Mouse (Mus musculus) midbrain, embryonic 14.5 days (tissue): ENCODE measurements at regions not wholly inside any gene's neighbourhood (a gene's known extent, or its start where the extent isn't known, plus 50 kb on each side); places are given as distances from the start of the nearest gene placed in this dataset.

ENCODE experiments used
- ATAC-seq: fragments of 200-750 bp; cut with Nextera tagmentation; 2 replicates; pipeline ENCODE4 v1.8.0; 2017; ENCODE audit warnings: moderate number of reproducible peaks, moderate library complexity; ENCODE audit not compliant: low FRiP score, low TSS enrichment
- DNase-seq: peaks from one replicate; pipeline ENCODE4 v3.0.0-alpha.2; 2015
- H3K27ac ChIP-seq: fragments of 300-500 bp; sonication (generic); replicated peaks from 2 replicates; pipeline ENCODE4 v1.5.1; 2014; ENCODE audit warnings: mild to moderate bottlenecking, low read depth, low read length, moderate library complexity
- H3K27me3 ChIP-seq: fragments of 300-500 bp; sonication (generic); 2 replicates; pipeline ENCODE4 v1.6.1; 2014; ENCODE audit warnings: low read length, control low read depth, mixed read lengths; ENCODE audit not compliant: control insufficient read depth, insufficient read depth
- H3K36me3 ChIP-seq: fragments of 300-500 bp; sonication (generic); 2 replicates; pipeline ENCODE4 v1.6.1; 2014; ENCODE audit warnings: low read length, control low read depth; ENCODE audit not compliant: control insufficient read depth, insufficient read depth
- H3K4me1 ChIP-seq: fragments of 300-500 bp; sonication (generic); 2 replicates; pipeline ENCODE4 v1.6.1; 2014; ENCODE audit warnings: mild to moderate bottlenecking, antibody characterized with exemption, low read length, control low read depth; ENCODE audit not compliant: control insufficient read depth, insufficient read depth
- H3K4me2 ChIP-seq: fragments of 300-500 bp; sonication (generic); 2 replicates; pipeline ENCODE4 v1.6.1; 2014; ENCODE audit warnings: mild to moderate bottlenecking, low read length, moderate library complexity
- H3K4me3 ChIP-seq: fragments of 300-500 bp; sonication (generic); replicated peaks from 2 replicates; pipeline ENCODE4 v1.5.1; 2014; ENCODE audit warnings: low read depth, low read length
- H3K9ac ChIP-seq: fragments of 300-500 bp; sonication (generic); replicated peaks from 2 replicates; pipeline ENCODE4 v1.6.1; 2014; ENCODE audit warnings: mild to moderate bottlenecking, low read length, moderate library complexity
- H3K9me3 ChIP-seq: fragments of 300-500 bp; sonication (generic); 2 replicates; pipeline ENCODE4 v1.6.1; 2016; ENCODE audit warnings: low read length, control low read depth, mixed read lengths; ENCODE audit not compliant: control insufficient read depth
- WGBS: fragments of 180-500 bp; shearing (Covaris S2); extraction: QIAGEN DNeasy Blood & Tissue Kit; methylation state at CpG from one replicate; pipeline ENCODE4 v1.1.7; 2014; 5-methylcytosine and 5-hydroxymethylcytosine counted together

DNA sequence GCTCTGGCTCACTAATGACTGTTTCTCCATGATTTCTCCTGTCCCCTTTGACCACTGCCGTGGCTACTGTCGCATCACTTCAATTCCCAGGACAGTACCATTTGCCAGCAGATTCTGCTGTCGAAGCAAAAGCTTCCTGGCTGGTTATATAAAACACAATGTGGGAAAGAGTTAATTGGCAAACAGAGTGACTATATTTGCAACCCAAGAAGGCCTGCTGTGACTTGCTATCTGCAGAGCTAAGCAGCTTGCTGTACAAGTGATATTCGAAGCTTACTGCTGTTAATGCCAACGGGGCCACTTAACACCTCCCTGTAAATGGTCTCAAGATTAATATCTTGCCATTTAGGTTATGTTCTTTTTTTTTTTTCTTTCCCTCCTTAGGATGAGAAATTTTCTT, 242.2 kb upstream of the A1bg start:
- Histone ChIP-seq H3K36me3 (no peaks in the 10 kb centered on the region), H3K9me3 (no peaks in the 10 kb centered on the region), H3K27ac (no peak overlapping the region), H3K9ac (no peak overlapping the region), H3K27me3 (no peaks in the 10 kb centered on the region), H3K4me2 (no peak overlapping the region), H3K4me3 (no peak overlapping the region), H3K4me1 (no peaks in the 10 kb centered on the region)
- WGBS = 52% methylated on average over 5 of the region's 5 CpGs
- DNase-seq (peak; percentile 32), ATAC-seq (no peak)

DNA sequence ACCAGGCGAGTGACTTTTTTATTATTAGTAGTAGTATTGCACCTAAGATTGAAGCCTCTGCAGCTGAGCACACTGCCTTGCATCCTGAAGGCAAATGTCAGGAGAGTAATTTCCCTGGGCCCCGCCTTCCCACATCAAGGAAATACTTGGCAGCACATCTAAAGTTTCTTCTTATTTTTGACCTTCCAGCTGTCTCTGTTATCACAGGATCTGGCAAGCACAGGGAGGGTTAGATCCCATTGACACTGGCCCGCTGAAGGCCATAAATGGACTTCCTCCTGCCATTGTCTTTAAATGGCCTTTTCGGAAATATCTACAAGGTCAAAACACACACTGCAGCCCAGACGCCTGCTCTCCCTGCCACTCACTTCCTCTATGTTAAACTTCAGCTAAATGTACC, 238.6 kb upstream of the A1bg start:
- WGBS = 82% methylated on average over 5 of the region's 5 CpGs
- Histone ChIP-seq H3K36me3 (no peaks in the 10 kb centered on the region), H3K27ac (no peak overlapping the region), H3K4me1 (no peaks in the 10 kb centered on the region), H3K4me2 (no peak overlapping the region), H3K4me3 (no peak overlapping the region), H3K9ac (no peak overlapping the region), H3K9me3 (no peaks in the 10 kb centered on the region), H3K27me3 (no peaks in the 10 kb centered on the region)
- ATAC-seq = no peak
- DNase-seq = no peak

DNA sequence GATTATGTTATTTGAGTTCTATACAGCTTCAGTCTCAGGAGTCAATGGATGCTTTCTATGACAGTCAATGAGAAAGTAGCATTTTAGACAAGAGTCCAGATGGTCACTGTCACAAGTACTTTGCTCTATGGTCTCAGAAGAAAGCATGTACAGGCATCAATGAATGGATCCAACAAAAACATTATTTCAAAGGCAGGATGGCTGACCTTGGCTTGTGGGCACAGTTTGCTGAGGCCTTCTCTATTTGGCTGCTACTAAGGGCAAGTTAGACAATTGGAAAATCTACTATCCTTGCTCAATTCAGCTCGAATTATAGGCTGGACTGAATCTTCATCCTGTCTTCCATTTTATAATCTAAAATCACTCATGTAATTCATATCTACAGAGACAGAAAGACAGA, 237.9 kb upstream of the A1bg start:
- 85% methylated on average over 1 of the region's 1 CpGs for WGBS
- H3K27ac ChIP-seq = no peak overlapping the region
- H3K9ac ChIP-seq = no peak overlapping the region
- H3K36me3 ChIP-seq = no peaks in the 10 kb centered on the region
- no peak overlapping the region for H3K4me3 ChIP-seq
- ATAC-seq = no peak
- H3K9me3 ChIP-seq = no peaks in the 10 kb centered on the region
- no peaks in the 10 kb centered on the region for H3K27me3 ChIP-seq
- H3K4me1 ChIP-seq = no peaks in the 10 kb centered on the region
- no peak overlapping the region for H3K4me2 ChIP-seq
- no peak for DNase-seq

DNA sequence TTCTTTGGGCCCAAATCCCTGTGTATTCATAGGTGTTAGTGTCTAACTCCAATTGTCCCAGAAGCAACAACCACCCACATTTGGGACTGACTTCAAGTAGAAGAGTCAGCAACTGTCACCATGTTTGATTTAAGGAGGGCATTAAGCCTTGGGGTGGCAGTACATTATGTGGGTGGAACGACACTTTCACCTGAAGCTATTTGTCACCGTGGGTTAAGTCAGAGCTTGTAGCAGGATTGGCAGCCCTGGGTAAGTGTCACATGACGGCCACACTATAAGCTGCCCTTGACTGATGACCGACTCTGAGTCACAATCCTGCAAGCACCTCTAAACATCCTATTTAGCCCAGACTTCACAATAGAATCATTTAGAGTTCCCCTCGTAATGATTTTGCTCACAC, 236.7 kb upstream of the A1bg start:
- H3K27ac ChIP-seq = no peak overlapping the region
- H3K9me3 ChIP-seq = no peaks in the 10 kb centered on the region
- DNase-seq = no peak
- no peak overlapping the region for H3K4me3 ChIP-seq
- no peak overlapping the region for H3K4me2 ChIP-seq
- WGBS = 90% methylated on average over 5 of the region's 5 CpGs
- H3K9ac ChIP-seq = no peak overlapping the region
- no peak for ATAC-seq
- no peaks in the 10 kb centered on the region for H3K4me1 ChIP-seq
- H3K27me3 ChIP-seq = no peaks in the 10 kb centered on the region
- no peaks in the 10 kb centered on the region for H3K36me3 ChIP-seq

DNA sequence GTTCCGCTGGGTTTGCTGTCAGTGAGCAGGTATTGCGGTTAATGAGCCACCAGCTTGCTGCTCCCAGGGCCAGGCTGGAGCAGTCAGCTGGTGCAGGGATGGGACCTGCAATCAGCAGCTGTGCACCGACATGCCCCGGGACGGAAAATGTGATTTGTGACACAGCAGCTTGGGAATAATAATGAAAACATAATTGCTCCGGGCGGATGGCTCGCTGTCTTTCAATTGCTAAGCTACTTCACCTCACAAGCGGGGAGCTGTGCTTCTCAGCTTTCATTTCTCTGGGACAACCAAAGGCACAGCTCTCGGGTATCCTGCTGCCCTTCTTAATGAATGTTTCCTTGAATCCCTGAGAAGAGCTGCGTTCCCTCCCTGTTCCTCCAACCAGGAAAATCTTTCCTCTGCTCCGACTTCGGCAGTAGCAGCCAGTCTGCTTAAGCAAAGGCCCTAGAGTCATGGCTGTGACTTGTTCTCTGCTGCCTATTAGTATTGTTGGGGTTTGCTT, 235.3 kb upstream of the A1bg start:
- 6% methylated on average over 13 of the region's 13 CpGs for WGBS
- ATAC-seq = peak; percentile 87

DNA sequence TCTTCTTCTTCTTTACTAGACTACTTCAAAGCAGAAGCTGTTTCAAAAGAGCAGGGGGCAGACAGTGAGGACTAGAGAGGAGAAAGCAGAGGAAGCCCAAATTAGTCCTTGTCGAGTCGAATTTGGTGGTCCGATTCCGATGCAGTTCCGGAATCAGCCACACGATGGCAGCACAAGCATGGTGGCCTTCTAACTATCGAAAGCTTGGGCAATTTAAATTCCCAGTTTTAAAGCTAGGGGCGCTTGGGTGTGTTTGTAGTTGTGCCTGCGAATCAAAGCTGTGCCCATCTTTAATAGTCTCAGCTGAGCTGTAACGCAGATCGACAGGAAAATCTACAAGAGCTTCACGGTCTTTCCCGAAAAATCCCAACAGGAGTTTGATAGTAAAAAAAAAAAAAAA, 234.7 kb upstream of the A1bg start:
- WGBS = 1% methylated on average over 13 of the region's 13 CpGs
- H3K27ac ChIP-seq = peak overlapping the region; percentile 68; the same call in 1 of the 2 replicates
- ATAC-seq (peak; percentile 78), DNase-seq (peak; percentile 95)
- no peak overlapping the region for H3K9ac ChIP-seq
- H3K4me1 ChIP-seq = no peaks in the 10 kb centered on the region
- H3K36me3 ChIP-seq = no peaks in the 10 kb centered on the region
- H3K9me3 ChIP-seq = no peaks in the 10 kb centered on the region
- peak overlapping the region; percentile 55 for H3K4me2 ChIP-seq
- peak overlapping the region; percentile 32 for H3K4me3 ChIP-seq
- H3K27me3 ChIP-seq = no peaks in the 10 kb centered on the region

More for the DNA sequence above, 235.3 kb upstream of the A1bg start:
- H3K27me3 ChIP-seq = no peaks in the 10 kb centered on the region
- DNase-seq = peak; percentile 84
- H3K4me2 ChIP-seq = peak overlapping the region; percentile 55
- no peaks in the 10 kb centered on the region for H3K9me3 ChIP-seq
- H3K36me3 ChIP-seq = no peaks in the 10 kb centered on the region
- H3K4me3 ChIP-seq = peak overlapping the region; percentile 32
- peak overlapping the region; percentile 68 for H3K27ac ChIP-seq
- H3K9ac ChIP-seq = peak overlapping the region; percentile 42
- H3K4me1 ChIP-seq = no peaks in the 10 kb centered on the region

DNA sequence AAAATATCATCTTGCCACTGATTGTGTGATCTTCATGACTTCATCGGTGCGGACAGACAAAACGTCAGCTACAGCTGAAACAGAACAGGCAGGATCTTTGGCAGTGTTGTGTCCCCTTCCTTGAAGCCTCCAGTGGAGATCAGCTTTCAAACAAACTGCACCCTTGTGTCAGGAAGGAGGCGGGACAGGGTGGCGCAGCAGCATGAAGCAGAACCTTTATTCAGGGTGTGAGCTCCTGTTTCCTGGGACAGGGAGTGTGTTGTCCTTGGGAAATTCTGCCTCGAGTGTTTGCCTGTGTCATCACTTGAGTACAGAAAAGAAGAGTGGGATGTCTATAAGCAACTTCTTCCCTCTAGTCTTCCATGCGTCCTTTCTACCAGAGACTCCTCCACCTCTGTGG, 232.7 kb upstream of the A1bg start:
- H3K36me3 ChIP-seq = no peaks in the 10 kb centered on the region
- no peaks in the 10 kb centered on the region for H3K9me3 ChIP-seq
- WGBS = 62% methylated on average over 7 of the region's 7 CpGs
- no peaks in the 10 kb centered on the region for H3K27me3 ChIP-seq
- H3K4me3 ChIP-seq = no peak overlapping the region
- H3K27ac ChIP-seq = no peak overlapping the region
- no peaks in the 10 kb centered on the region for H3K4me1 ChIP-seq
- no peak overlapping the region for H3K9ac ChIP-seq
- DNase-seq (no peak), ATAC-seq (no peak)
- no peak overlapping the region for H3K4me2 ChIP-seq

DNA sequence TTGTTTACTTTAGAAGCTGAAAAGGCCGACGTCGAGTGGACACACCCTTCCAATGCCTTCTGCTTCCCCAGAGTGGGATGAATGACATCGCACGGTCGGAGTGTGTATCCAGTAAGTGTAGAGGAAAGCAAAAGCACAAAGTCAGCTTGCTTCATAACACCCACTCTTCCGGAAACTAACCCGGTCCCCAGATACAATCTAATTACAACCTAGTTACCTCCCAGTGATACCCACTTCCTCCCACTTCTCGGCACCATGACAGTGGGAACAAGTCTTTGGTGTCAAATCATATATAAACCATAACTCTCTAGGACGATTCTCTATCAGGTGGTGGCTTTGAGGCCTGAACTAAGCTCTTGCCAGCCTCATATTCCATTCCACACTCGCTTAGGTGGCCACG, 231.4 kb upstream of the A1bg start:
- Histone ChIP-seq H3K36me3 (no peaks in the 10 kb centered on the region), H3K27ac (no peak overlapping the region), H3K27me3 (no peaks in the 10 kb centered on the region), H3K4me1 (no peaks in the 10 kb centered on the region), H3K9me3 (no peaks in the 10 kb centered on the region), H3K4me3 (no peak overlapping the region), H3K4me2 (no peak overlapping the region), H3K9ac (no peak overlapping the region)
- DNase-seq (no peak), ATAC-seq (no peak)
- 85% methylated on average over 12 of the region's 12 CpGs for WGBS

DNA sequence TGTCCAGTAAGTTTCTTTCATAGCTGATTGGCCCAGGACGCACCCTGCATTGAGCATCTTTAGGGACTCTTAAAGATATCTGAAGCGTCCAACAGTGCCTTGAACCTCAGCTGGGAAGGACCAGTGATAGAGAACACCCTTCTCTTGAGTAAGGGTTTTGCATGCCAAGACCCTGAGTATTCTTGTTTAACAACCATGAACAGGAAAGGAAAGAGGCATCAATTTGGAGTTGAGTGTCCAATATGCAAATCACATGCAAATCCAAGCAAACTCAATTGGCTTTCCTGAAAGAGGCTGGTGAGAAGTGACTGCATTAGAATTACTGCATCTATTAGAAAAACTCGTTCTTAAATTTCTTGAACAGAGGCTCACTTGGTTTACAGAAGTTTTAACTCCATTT, 220.0 kb upstream of the A1bg start:
- Histone ChIP-seq H3K27ac (no peak overlapping the region), H3K4me3 (no peak overlapping the region), H3K9me3 (no peaks in the 10 kb centered on the region), H3K9ac (no peak overlapping the region), H3K27me3 (no peaks in the 10 kb centered on the region), H3K4me2 (no peak overlapping the region), H3K4me1 (no peaks in the 10 kb centered on the region), H3K36me3 (no peaks in the 10 kb centered on the region)
- ATAC-seq (no peak), DNase-seq (no peak)
- WGBS = 60% methylated on average over 3 of the region's 3 CpGs
